Mouse (Mus musculus) embryonic fibroblast, embryonic 13.5 days (primary cell): ENCODE measurements around the gene Treh.

Experiments used
- CTCF ChIP-seq: IDR thresholded peaks from 2 replicates; pipeline ENCODE4 v1.5.1; 2011; ENCODE audit warnings: mild to moderate bottlenecking, control low read depth, low read length, moderate library complexity, borderline replicate concordance; ENCODE audit not compliant: insufficient read depth
- POLR2A ChIP-seq: IDR thresholded peaks from 2 replicates; pipeline ENCODE4 v1.6.1; 2011; ENCODE audit warnings: low read depth, mild to moderate bottlenecking, control low read depth, low read length, moderate library complexity

- no peak for TF ChIP-seq POLR2A
- TF ChIP-seq CTCF: no peak
These were observed 49.5 kb downstream of the Treh start for GRCm38 (mm10) chr9:44722575-44722974.
